Mouse (Mus musculus): Measurements from ENCODE around the gene Ankdd1a.

DNA sequence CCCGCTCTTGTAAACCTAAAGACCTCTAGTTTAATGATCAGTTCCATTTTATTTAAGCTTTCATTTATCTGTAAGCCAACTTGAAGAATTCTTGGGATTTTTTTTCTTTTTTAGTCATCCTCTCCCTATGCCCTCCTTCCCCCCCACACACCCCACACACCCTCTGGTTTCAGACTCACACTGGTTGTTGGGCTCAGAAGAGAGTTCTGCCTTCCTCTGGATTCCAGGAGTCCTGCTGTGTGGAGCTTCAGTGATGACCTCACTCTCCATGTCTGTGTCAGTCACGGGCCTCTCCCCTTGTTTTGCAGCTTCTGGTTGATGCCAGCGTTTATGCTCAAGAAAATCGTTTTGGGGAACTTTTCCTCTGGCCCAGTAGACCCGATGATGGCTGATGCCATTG is 39.9 kb downstream of the Ankdd1a start:
- TF ChIP-seq MAFK (IDR thresholded peaks at IDR 0.05; ENCODE audit: insufficient read depth, low read depth, low read length) (no peak), ZNF384 (IDR thresholded peaks at IDR 0.05; ENCODE audit: low read depth, low read length) (no peak), CHD2 (IDR thresholded peaks at IDR 0.05; ENCODE audit: low read depth, low read length) (no peak)

Measured in ES-E14 (cell line).